Mouse (Mus musculus): ENCODE results near the gene Pacs1.
"Not testable (repeated sequence)": the region's sequence is repeated elsewhere in the genome, so short reads cannot be mapped to it uniquely, and the experiment has no call there.

Pacs1 gene

DNA sequence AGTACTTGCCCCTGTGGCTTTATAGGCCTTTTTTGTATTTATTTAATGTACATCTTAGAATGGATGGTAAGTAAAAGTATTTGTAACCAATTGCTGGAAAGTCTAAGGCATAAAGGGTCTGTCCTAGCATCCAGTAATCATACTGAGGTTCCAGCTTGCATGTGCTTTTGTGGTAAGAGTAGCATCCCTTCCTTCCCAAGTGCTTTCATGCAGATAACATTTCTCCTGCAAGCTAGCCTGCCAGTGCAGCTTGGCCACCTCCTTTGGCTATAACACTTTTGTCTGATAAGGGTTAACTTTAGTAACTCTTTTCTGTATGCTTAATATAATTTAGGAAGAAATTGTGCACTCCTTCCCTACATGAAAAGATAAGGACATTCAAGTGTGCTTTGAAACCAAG lies 4.9 kb downstream of the Pacs1 start:
- DNase-seq (ENCODE audit: low spot score), result no peak

DNA sequence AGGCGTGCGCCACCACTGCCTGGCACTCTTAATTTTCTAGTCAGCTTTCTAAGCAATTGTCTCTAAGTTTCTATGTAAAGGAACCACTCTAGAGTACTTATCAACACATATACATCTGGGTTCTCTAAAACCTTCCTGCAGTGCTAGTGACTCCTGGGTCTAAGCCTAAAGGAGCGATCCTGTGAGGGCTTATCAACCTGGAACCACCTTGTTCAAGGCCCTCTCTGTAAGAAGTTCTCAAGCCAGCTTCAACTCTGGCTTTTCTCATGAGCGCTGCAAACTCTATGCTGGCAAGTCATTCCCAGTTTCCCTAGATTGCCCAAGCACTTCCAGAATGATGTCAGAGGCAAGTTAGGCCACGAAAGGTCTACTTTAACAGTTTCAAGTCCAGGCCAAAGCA lies 5.9 kb downstream of the Pacs1 start:
- DNase-seq (ENCODE audit: low spot score), result no peak

DNA sequence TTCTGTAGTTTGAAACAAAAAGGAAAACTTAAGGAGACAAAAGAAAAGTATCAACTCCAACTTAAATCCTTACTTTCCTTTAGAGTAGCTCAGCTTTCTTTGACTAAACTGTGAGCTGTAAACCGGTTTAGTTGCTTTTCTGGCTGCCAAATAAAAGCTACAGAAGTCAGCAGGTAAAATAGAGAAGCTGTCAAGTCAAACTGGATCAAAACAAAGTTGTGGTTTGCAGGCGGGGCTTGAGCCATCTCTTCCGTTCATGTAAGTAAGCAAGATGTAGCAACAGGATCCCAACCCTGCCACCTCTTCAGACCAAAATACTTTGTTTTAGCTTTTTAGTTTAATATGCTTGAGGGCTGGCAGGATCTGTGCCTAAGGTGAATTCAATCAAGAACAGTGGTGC lies 15.8 kb downstream of the Pacs1 start:
- DNase-seq (ENCODE audit: low spot score), result peak; percentile 61

DNA sequence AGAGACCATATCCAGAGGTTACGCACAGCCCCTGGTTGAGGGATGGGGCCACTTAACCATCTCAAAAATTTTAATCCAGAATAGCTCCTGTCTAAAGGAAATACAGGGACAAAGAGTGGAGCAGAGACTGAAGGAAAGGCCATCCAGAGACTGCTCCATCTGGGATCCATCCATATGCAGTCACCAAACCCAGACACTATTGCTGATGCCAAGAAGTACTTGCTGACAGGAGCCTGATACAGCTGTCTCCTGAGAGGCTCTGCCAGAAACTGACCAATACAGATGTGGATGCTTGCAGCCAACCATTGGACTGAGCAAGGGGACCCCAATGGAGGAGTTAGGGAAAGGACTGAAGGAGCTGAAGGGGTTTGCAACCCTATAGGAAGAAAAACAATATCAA lies 35.9 kb downstream of the Pacs1 start:
- DNase-seq (ENCODE audit: low spot score), result peak; percentile 14

DNA sequence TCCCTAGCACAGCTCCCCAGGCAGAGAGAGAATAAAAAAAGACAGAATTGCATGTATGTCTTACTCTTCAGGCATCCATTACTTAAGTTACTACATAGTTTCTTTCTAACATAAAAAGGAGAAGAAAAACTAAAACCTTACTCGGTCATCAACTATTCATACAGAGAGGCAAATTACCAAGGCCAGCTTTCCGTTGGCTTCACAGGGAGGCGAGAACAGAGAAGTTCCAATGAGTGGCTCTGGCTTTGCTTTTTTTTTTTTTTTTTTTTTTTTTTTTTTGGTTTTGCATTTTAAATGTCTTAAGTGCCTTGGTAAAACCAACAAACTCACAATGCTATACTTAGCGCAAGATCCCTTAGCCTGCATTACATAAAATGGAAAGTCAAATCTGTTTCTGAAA lies 40.2 kb downstream of the Pacs1 start:
- no peak for DNase-seq (ENCODE audit: low spot score)

DNA sequence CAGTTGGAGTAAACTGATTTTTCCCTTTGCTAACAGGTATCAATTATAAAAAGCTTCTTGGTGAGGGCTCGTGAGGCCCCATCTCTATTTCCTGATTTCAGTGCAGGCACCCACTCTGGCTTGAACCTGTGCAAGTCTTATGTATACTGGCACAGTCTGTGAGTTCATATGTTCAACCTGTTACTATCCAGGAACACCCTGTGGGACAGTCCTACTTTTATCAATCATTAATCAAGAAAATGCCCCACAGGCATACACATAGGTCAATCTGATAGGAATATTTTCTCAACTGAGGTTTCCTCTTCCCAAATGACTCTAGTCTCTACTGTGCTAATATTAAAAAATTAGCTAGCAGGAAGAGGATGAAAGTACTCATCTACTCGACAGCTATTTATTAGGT lies 42.8 kb downstream of the Pacs1 start:
- DNase-seq (ENCODE audit: low spot score), result no peak

DNA sequence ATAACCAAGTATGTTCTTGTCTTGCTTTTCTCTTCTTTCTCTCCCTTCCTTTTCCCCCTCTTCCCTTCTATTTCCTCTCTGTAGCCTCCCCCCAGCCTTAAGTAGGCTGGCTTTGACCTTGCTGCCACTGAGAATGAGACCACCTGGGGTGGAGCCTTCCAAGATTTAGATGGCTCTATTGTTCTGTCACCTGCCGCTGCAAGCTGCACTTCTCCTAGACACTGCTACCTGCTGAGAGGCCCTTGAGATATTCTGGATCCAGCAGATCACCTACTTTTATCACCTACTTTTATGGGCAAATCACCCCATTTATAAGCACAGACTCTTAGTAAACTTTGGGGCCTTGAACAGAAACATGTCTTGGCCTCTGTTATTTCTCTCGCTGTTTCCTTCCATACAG lies 48.3 kb downstream of the Pacs1 start:
- DNase-seq (ENCODE audit: low spot score), result no peak

DNA sequence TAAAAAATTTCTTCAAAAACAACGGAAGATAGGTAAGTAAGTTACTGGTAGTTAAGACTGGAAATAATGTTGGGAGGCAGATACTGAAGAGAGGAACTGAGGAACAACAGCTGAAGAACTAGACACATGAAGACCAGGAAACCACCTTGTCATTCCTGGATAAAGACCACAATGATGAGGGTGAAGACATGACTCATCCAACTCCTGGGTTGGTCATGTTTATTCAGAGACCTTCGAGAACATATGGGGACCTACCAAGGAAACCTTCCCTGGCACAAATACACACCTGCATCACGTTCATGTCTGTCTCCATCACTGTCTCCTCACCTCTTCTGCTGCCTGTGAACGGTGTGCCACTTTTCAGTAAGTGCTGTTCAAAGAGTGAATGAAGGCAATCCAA lies 48.8 kb downstream of the Pacs1 start:
- DNase-seq (ENCODE audit: low spot score), result no peak

DNA sequence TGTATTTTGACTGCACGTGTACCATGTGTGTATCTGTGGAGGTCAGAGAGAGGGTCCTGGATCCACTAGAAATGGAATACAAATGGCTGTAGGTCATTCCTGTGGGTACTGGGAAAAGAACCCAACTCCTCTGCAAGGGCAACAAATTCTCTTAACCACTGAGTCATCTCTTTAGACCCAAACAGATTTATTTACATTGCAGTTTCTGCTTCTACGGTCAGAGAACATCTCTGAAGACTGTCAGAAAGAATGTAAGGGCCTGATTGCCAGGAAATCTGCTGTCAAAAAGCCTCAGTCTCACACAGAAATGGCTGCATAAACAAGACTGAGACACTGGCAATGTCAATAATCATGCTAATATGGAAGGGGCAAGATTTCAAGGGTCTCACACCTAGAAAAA lies 51.0 kb downstream of the Pacs1 start:
- no peak for DNase-seq (ENCODE audit: low spot score)

DNA sequence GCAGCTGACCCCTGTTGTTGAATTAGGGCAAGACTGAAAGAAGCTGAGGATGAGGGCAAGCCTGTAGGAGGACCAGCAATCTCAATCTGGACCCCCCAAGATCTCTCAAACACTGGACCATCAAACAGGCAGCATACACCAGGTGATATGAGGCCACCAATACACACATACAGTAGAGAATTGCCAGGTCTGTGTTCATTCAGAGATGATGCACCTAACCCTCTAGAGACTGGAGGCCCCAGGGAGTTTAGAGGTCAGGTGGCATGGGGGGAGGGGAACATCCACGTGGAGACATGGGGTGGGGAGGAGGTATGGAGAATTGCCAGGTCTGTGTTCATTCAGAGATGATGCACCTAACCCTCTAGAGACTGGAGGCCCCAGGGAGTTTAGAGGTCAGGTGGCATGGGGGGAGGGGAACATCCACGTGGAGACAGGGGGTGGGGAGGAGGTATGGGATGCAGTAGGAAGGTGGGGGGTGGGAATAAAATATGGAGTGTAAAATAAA lies 51.6 kb downstream of the Pacs1 start:
- not testable (repeated sequence) for DNase-seq (ENCODE audit: low spot score)

DNA sequence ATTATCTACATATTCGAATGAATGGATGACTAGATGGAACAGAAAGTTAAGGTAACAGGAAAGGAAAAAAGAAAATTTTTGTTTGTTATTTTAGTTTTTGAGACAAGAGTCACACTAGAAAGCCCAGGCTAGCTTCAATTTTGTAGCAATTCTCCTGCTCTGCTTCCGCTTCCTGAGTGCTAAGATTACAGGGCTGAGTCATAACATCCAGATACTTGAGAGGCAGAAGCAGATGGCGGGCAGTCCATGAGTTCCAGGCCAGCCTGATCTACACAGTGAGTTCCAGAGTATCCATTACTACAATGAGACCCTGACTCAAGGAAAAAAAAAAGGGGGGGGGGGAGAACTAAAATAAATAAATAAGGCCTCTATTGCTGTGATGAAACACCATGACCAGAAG lies 52.5 kb downstream of the Pacs1 start:
- no peak for DNase-seq (ENCODE audit: low spot score)

DNA sequence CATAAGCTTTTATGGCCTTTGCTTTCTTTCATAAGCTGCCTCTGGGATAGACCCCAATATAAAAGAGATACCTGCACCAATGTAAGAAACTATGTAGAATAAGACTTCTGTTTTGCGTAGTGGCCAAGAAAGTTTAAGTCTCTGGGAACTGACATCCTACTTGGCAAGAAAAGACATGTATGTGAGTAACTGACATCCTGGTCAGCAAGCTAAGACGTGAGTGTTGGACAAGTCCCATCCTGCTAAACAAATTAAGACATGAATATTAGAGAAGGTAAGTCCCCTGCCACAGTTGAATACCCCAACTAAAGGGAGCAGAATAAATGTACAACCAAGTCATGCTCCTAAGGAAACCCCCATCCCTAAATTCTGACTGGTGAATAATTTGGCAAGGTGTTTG lies 71.2 kb downstream of the Pacs1 start:
- DNase-seq (ENCODE audit: low spot score), result no peak

DNA sequence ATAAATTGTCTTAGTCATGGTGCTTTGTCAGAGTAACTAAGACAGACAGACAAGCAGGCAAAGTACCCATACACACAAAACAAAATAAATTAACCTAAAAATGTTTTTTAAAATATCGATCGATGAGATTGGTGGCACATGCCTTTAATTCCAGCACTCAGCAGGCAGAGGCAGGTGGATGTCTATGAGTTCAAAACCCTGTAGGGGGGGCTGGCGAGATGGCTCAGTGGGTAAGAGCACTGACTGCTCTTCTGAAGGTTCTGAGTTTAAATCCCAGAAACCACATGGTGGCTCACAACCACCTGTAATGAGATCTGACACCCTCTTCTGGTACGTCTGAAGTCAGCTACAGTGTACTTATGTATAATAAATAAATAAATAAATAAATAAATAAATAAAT lies 72.3 kb downstream of the Pacs1 start:
- DNase-seq (ENCODE audit: low spot score), result not testable (repeated sequence)

DNA sequence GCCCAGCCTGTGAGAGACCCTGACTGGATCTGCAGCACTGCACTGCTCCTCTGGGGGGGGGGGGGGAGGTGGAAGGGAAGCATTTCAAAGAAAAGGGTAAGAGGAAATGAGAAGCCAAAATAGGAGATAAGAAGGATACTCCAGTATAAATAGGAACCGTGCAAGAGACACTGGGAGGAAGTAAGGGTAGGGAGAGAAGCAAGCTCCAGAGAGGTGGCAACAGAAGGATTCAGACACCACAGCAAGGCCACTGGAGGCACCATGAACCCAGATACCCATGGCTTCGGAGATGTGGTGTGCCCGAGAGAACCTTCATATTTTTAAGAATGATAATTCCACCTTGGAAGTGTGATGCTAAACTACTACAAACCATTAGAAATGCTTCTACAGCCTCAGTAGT lies 74.4 kb downstream of the Pacs1 start:
- no peak for DNase-seq (ENCODE audit: low spot score)

DNA sequence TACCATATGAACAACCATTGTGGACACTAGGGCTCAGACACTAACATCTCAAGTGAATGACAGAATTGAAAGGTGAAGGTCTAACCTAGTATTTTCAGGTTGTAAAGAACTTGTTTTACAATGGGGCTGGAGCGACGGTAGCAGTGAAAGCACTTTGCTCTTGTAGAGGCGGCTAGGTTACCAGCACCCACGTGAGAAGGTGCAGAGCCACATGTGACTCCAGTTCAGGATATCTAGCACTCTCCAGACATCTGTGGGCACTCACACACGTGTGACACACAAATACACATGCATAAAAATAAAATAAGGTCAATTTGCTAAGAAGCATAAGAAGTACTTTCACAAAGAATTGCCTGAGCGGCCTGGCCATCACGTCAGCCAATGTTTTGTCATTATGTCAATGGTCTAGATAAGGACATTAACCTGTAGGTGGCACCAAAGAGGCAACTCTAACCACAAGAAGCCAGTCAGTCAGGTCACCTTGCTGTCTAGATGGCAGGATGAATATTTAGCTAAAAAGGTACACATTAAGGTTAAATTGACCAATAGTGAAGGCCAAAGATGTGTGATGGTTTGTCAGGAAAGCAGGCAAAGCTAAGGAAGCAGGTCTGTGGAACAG lies 77.4 kb downstream of the Pacs1 start:
- peak; percentile 83 for DNase-seq (ENCODE audit: low spot score)

DNA sequence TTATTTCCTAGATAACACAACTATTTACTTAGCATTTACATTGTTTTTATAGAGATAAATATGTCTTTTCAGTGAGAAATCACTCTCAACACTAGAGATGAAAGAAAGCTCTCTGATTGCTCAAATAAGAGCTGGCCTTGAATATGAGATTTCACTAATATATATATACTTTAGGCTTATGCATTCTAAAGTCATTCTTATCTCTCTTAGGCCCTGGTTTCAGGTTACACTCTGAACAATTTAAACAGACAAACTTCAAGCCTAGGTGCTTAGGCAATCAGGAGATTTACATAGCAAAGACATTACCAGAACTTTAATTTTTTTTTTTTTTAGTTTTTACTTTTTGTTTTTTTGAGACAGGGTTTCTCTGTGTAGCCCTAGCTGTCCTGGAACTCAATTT lies 80.5 kb downstream of the Pacs1 start:
- DNase-seq (ENCODE audit: low spot score), result no peak

DNA sequence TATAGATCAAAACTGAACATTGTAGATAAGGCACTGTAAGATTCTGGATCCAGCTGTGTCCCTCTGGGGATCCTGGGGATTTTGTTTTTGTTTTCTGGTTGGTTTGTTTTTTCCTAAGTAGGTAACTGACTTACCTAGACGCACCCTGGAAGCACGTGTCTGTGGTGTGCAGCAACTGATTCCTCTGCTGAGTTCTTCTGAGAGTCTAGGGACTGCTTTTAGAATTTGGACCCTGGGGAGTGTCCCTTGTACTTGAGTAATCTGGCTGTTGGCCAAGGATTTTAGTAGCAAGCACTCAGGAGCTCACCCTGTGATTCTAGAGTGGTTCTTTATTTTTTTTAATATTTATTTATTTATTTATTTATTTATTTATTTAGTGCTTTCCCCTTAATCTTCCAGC lies 85.5 kb downstream of the Pacs1 start:
- no peak for DNase-seq (ENCODE audit: low spot score)

DNA sequence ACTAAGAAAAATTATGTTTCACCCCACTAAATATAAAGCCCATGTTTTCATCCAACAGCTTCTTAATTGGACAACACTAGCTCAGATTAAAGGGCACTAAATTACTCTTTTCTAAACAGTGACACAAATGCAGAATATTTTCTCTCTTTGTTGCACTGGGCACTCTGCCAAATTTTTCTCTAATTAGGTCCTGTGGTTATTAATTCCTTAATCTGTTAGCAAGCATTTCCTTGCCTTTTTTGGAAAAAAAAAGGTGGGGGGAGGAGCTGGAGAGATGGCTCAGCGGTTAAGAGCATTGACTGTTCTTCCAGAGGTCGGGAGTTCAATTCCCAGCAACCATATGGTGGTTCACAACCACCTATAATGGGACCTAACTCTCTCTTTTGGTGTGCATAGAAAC lies 91.0 kb downstream of the Pacs1 start:
- DNase-seq (ENCODE audit: low spot score), result no peak

DNA sequence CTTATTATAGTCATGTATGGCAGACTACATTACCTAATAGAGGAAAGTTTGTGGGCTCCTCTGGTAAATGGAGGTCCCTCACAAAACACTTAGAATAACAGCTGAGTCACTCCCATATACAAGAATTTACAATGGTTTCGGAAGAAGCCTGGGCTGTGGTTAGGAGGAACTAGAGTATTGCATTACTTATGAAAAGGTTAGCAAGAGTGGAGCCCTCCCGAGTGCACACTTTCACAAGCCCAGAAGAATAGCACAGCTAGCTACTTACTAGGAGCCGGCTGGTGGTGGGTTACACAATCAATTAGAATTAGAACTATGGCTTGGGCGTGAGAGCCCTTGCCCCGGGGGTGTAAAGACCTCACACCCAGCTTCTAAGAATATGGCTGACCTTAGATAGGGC lies 94.3 kb downstream of the Pacs1 start:
- peak; percentile 31 for DNase-seq (ENCODE audit: low spot score)

DNA sequence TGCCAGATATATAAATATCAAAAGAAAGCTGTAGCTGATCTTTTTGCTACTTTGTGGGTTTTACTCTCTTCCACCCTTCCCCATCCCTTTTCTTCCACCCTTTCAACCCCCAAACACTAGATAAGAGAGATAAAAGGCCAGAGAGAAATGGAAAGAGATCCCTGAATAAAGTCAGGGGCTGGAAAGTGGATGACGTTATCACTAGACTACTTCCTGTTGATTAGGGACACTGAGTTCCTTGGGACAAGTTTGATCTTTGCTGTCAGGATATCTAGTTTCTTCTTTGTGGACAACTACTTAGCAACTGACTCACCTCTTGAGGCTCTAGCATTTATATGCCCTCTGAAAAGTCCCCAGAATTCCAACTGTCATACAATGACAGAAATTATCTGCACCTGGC lies 102.5 kb downstream of the Pacs1 start:
- peak; percentile 16 for DNase-seq (ENCODE audit: low spot score)

DNA sequence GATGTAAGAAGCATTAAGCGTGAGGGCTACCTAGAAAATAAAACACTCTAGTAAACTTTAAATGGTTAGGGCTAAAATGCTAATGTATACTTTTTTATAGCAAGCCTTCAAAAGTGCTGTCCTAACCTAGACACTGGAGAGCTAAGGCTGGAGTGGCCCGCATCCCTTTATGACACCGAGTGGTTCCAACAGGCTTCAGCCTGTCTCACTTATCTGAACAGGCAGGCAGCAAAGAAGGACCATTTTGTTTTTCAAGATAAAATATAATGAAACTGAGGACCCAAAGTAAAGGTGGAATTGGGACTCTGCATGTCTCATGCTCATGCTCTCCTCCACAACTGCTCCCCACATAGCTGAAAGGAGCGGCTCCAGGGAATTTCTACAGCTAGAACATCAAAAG lies 105.4 kb downstream of the Pacs1 start:
- DNase-seq (ENCODE audit: low spot score), result no peak

DNA sequence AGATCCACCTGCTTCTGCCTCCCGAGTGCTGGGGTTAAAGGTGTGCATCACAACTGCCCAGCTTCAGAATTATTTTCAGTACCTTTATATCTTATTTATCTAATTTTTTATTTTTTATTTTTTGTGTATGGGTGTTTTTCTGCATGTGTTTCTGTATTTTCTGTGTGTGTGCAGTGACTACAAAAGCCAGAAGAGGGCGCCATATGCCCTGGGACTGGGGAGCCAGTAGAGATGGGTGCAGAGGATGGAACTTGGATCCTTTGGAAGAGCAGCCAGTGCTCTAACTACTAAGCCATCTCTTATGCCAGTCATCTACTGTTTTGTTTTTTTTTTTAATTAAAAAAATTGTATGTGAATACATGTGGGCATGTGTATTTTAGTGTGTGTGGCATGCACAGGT lies 108.5 kb downstream of the Pacs1 start:
- DNase-seq (ENCODE audit: low spot score), result peak; percentile 24

DNA sequence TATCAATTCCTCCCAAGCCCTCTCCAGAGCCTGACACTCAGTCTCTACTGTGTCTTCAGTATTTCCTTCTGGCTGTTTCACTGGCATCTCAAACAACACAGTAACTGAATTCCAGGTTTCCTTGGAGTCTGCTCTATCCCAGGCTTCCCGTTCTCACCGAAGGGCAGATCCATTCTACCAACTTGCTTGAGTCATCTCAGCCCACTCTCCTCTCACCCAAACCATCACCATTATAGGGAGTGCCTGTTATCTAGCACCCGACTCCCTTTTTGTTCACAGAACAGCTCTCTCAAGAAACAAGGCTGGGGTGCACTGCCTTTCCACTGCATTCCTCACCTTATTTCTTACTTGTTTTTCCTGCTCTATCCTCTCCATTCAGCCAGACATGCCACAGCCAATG lies 111.0 kb downstream of the Pacs1 start:
- no peak for DNase-seq (ENCODE audit: low spot score)

DNA sequence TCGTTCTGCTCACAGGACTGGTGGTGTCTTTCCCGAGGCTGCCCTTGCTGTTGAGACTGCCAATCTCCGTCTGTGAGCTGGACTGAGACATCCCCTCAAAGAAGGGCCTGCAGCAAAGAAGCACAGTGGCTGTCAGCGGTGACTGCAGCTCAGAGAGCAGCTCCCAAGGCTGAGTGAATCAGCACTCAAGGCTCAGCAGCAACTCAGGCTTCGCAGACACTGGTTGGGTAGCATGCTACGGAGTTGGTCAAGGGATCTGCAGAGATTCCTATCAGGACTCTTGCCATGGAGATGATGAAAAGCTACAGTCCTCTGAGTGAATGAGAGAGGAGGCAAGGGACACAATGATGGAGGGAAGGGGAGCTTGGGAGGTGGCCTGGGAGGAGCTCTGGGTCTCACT lies 120.7 kb downstream of the Pacs1 start:
- no peak for DNase-seq (ENCODE audit: low spot score)

DNA sequence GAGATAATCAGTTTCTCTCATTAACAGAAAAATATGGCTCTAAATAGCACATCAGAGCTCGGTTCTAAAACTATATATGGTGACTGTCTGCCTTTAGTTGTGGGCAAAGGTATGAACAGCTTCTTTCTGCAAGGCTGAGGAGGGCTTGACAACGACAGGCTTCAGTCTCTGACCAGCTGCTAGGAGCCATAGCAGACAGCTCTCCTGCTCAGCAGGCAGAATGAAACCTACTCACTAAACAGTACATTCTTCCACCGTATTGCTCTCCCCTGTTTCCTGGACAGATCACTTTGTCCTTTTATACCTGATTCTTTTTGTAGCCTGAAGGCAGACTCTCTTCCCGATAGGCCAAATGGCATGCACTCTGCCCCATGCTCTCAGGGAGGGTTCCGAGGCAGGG lies 121.2 kb downstream of the Pacs1 start:
- DNase-seq (ENCODE audit: low spot score), result no peak
